Mouse (Mus musculus) mouse embryonic stem cell (cell line): Measurements from ENCODE around the gene Map10.

Experiments
- in situ Hi-C, 2 experiments: fragments of 300-500 bp; cut with MboI; formaldehyde crosslinking; loops; 1 replicate in 1 of 2; 3 replicates in 1 of 2; pipeline ENCODE4 v1.14.3; 2019 to 2020; ENCODE audit warnings: low sequenced_read_pairs in 2 of 2, low pct_unique_long_range_greater_than_20kb in 1 of 2, mixed read lengths in 1 of 2; ENCODE audit not compliant: unreplicated experiment in 1 of 2

Gene Map10

DNA sequence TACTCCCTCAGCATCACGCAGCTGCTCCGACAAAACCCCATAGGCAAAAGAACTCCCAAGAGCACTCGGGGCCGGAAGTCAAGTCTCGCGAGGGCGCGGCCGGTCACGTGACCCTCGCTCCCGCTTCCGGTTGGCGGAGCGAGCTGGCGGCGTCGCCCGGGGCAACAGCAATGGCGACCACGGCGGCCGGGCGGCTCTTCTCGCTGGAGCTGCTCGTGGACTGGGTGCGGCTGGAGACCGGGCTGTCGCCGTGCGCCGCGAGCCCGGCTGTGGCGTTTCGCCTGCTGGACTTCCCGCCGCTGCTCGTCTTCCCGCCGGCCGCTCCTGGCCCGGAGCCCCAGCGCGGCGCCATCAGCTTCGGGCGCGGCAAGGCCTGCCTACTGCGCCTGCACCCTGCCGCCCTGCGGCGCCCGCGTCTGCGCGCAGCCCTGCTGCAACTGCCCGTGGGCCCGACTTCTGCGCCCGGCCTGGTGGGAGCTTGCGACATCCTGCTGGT is at the start of gene Map10:
Map10 (plus strand) TSS at position 119 of the 496 bp plus-strand sequence.
- in situ Hi-C loops = no loop called here

DNA sequence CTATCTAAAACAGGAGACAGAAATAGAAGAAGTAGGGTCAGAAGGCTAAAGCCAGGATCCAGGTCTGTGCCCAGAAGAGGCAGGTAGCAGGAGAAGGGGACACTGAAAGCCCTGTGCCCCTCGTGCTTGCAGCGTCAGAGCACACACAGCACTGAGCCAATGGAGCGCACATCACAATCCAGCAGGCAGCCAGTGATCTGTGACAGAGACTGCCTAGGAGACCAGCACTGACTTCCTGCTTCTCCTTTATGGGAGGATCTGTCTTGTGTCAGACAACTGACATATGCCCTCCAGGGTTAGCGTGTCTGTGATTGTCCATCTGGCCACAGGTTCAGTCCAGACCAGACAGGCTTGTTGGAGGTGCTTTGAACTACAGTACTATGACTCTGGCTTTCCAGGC is 49.3 kb upstream of the Map10 start:
- in situ Hi-C loops = loop anchor here in 1 of 2 experiments (5.0 kb wide), 1 partner anchor 87 kb away; no protein-coding TSS in a partner anchor

DNA sequence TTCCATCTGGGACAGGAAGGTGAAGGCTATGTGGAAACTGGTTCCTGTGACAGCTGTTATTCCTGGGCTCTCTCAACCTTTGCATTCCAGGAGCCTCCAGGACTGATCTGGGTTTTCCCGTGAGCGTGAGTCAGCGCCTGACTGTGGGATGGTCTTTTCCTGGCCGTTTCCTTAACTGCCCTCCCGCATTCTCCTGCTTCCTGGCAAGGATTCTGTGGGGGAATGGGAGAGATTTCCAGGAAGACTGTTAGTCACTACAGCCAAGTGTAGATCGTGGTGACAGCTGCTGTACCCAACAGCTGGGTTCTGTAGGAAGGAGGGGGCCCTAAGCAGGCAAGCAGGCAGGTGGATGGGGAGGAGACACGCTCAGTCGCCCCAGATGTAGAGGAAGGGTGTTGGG is 45.3 kb upstream of the Map10 start:
- in situ Hi-C loops = loop anchor here in 1 of 2 experiments (5.0 kb wide), 1 partner anchor 83 kb away; no protein-coding TSS in a partner anchor

DNA sequence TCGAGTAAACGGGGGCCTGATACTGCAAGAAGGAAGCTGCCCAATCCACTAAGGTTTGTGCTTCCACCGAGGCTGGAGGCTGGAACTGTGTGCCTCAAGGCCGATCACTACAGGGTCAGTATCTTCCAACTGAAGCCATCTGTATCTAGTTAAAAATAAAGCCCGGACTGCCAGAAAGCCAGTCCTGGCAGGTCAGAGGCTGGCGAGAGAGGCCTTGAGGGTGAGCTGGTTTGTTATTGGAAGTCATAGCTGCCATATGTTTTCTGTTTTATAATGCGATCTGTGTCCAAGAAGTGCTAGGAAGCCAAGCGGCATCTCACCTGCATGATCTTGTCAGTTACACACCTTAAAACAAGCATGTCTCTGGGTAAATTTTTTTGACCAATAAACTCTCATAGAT is 43.2 kb upstream of the Map10 start:
- in situ Hi-C loops = no loop called here

DNA sequence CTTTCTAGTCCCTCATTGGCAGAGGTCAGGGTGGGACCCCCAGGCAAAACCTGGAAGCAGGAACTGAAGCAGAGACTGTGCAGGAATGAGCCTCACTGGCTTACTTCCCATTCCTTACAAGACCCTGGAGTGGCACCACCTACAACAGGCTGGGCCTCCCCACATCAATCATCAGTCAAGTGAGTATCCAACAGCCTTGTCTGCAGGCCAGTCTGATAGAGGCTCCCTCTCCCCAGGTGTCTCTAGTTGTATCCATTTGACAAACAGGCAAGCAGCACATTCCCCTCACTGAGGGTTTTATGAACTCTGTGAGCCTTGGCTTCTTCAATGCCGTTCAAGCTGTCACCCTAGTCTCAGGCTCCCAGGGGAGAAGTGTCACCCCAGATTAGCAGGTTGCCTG is 40.8 kb upstream of the Map10 start:
- in situ Hi-C loops = no loop called here

DNA sequence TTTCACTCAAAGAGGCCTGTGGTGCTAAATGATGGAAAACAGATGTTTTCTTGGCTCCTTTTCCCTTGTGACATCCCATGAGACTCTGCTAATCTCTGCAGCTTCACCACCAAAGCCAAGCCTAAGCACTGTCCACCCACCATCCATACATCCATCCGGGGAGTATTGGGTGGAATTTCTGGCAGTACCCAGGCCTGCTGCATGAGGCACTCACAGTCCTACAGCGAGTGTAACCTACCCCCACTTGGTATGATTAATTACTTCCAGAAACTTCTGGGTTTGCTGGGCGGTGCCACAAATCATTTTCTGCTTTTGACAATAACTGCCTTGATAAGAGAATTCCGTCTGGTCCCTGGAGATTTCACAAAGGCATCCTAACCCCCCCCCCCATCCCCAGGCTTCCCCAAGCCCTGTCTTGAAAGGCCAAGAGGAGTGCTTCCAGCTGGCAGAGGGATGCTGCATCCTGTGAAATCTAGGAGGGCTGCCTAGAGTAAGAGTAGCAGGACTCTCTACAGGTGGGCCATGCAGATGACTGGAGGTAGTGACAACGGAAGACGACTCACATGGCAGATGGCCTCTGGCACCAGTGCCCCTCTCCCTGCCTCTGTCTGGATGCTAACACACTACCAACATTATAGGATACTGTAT is 31.1 kb upstream of the Map10 start:
- in situ Hi-C loops = no loop called here

DNA sequence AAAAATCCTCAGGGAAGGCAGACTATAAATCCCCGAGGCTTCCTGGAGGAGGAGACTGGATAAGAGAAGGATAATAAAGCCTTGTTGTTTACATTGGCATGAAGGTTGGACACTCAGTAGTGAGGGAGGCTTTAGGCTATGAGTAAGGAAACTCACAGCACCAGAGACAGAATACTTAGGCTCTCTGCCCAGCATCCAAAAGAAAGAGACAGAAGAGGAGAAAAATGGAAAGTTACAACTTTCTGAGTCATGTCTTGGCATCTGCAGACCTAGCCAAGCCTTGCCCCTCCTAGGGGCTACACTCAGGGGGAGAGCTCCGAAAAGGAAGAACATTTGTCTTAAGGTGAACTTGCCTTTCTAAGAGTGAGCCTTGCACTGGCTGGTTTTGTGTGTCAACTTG is 30.0 kb upstream of the Map10 start:
- in situ Hi-C loops = no loop called here

DNA sequence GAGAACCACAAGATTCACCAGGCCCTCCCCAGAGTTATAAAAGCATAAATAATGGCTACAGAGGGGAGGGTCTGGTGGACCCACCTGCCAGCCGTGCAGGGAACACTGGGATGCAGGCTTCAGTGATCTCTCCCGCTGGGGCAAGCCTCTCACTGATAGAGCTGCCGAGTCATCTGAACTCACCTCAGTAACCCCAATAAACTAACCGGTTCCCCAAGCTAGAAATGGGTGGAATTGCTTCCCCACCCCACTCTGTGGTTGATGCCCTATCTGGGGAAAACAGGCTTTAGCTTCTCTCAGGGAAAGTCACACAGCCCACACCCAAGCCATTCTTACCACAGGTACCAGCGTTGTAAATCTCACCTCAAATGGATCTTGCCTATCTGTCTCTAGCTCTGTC is 28.9 kb upstream of the Map10 start:
- in situ Hi-C loops = no loop called here

DNA sequence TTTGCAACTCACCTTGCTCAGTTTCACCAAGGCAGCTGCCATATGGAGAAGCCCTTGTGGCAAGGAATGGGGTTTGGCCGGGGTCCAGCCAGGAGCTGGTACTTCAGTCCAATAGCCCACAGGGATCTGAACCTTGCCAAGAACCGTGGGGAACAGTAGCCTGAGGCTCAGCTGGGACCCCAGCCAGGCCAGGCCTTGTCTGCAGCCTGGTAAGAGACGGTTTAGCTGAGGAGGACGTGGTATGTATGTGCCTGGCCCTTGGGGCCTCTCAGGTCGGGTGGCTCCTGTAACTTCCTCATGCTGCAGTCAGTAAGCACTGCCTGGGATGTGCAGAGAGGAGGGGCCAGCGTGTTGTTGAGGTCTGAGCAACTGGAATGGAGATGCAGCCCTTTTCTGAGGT is 27.8 kb upstream of the Map10 start:
- in situ Hi-C loops = no loop called here

DNA sequence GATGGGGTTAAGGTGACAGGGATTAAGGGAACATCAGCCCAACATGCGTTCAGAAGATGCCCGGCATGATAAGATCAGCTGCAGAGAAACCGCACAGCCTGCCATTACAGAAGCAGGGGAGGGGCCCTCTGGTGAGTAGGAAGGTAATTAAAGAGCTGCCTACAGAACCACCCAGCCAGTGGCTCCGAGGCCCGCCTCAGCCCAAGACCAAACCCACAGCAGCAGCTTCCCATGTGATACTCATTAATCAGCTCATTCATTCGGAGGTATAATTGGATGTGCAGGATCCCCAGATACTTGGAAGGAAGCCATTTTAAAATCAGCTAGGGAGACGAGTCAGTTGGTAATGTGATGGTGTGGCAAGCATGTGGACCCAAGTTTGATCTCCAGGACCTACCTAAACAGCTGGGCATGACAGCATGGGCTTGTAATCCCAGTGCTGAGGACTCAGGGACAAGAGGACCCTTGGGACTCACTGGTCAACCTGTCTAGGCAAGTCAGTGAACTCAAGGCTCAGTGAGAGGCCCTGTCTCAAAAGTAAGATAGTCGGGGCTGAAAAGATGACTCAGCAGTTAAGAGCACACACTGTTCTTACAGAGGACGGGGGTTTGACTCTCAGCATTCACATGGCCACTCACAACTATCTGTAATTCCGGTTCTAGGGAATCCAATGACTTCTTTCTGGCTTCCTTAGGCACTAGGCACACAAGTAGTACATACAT is 23.7 kb upstream of the Map10 start:
- in situ Hi-C loops = no loop called here

DNA sequence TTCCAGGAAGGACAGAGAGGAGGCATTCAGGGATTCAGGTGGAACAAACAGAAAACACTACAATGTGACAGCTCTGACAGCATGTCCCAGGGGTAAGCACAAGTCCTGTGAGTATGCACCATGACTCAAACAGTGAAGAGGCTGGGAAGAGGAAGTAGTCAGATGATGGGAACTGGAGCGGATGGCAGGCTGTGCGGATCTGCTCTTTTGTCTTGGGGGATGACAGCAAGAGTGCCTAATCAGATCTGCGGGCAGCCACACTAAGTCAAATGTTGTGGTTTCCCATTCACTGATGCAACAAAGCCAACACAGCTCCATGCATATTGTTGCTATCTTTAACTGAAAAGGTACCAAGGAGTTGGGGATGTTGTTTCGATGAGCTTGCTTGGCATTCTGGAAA is 20.2 kb upstream of the Map10 start:
- in situ Hi-C loops = no loop called here

DNA sequence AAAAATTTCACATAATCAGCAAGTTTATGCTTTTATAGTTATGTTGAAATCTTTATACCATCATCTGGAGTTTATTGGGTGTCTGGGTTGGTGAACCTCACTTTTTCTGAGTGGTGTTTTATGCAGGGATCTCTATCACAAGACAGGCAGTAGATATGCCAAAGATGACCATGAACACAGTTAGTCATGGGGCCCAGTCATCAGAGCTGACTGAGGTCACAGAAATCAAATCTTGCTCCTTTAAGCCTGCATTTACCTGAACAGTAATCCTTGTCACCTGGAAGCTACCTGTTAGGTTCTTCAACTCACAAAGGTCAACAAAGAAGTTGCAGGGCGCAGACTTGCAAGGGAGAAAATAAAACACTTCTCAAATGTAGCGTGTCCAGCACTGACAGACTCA is 14.8 kb upstream of the Map10 start:
- in situ Hi-C loops = no loop called here

DNA sequence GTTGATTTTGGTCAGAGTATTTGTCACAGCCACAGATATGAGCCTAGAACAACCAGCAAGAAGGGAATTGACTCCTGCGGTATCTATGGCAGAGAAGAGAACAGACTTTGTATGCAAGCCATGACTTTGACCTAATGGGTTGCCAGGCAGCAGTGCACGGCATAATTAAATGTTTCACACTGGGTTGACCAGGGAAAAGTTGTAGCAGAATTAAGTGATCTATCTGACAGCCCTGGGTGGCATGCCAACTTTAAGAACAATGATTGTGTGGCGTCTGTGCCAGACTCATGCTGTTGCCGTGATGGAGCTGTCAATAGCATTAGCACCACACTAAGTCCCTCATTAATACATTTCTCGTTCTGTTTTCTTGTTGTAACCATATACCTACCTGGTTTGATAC is 11.1 kb upstream of the Map10 start:
- in situ Hi-C loops = no loop called here

DNA sequence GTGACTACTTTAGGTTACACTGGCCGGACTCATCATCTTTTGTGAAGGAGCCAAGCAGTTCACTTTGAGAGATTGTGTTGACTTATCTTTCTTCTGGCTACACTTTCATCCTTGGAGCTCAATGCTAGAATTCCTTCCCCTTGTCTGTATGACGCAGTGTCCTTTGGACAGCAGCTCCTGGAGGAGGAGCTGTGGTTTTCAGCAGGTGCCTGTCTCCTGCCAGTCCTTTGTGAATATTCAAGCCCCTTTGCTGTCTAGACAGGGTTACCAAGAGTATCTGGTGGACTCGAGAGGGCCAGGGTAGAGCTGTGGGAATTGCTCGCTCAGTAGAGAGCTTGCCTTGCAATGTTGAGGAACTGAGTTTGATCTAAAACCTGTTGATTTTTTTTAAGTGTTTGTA is 10.7 kb upstream of the Map10 start:
- in situ Hi-C loops = no loop called here

DNA sequence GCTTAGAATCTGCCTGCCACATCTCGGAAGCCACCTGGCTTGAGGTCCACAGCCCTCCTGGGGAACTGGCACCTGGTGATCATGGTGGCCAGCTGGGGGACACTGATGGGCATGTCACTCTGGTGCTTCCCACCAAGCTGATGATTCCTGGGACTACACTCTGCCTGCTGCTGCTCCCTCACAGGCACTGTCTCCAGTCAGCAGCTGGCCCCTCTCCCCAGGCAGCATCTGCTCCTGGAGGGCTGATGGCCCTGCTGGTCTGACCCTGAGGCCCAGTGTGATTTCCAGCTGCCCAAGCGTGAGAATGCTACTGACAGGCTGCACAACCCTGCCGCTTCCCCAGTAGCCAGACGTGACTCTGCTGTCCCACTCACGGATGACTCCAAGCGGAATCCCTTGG is 9.2 kb upstream of the Map10 start:
- in situ Hi-C loops = no loop called here

DNA sequence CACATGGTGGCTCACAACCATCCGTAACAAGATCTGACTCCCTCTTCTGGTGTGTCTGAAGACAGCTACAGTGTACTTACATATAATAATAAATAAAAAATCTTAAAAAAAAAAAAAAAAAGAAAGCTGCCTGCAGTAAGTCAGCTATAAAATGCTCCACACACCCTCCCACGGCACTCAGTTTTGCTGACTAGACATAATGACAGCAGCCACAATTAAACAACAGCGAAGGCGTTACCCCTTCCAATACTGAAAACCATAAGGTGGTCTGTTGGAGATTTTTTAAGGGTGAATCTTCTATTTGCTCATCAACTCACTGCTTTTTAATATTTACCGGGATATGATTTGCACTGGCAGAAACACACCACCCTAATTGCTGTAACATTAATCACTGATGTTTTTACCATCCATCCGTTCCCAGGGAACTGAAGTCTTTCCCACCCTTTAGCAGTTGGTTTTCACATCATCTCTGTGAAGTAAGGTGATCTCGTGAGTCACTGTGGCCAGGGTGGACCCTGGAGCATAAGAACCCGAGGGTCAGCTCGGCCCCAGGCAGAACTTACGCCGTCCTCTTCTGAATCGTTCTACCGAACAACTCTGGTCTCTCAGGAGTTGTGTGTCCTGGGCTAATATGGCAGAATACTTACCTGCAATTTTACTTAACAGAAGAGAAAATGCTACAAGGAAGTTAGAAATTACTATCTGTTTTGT is 7.5 kb upstream of the Map10 start:
- in situ Hi-C loops = no loop called here

DNA sequence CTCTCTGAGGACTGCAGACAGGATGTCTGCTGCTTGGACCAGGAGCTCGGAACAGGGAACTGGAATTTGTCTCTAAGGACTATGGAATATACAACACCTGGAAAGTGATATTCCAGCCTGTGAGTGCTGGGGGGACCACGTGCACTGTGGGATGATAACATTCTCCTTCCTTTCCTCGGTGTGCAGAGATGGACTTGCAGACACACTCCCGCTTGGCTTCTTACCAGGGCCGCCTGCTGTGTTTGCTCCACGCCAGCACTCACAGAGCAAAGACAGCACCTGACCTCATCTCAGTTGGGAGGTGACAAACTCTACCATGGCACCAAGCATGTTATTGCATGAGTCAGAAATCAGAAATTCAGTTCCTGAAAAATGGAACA is 7.0 kb upstream of the Map10 start:
- in situ Hi-C loops = no loop called here

DNA sequence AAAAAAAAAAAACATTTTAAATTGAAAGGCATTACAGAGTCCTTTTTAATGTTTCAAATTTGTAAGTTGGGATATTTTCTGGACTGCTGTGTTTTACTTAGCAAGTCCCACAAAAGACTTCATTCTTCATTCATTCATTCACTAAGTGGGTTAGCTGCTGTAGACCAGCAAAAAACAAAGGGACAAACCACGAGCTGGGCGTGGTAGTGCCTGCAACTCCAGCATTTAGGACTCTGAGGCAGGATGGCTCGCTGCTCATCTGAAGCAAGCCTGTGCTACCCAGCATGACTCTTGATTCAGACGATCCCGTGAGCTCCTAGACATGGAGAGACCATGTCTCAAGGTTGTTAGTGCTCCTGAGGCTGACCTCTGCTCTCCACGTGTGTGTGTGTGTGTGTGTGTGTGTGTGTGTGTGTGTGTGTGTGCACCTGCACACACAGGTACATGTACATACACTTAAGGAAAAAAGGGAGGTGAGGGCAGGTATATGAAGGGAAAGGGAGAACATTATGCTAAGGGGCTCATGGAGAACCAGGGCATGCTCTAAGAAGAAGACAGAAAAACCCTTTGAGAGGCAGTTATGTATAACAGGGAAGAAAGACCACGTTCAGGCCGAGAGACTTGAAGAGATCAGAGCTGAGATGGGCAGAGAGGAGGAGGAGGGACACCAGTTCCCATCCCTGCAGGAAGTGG is 4.3 kb upstream of the Map10 start:
- in situ Hi-C loops = no loop called here

DNA sequence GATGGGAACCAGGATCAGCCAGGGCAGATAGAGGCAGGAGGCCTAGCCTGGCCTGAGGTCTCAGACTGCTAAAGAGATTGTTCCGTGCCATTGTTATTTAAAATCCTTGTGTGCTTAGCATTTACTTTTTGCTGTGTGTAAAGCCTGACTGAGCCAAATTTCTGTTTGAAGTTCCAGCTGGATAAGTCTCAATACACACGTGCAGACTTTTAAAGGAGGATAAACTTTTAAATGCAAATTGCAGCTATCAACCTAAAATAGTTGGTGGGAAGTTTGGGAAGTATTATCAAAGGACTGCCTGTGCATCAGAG is 3.8 kb upstream of the Map10 start:
- in situ Hi-C loops = no loop called here
